Mouse (Mus musculus) layer of hippocampus, adult 9-11 months (tissue): Measurements from ENCODE around the gene Cx3cr1.

Experiments used
- DNase-seq: peaks from one replicate; pipeline ENCODE4 v3.0.0; 2022

Cx3cr1 gene

GRCm38 (mm10) chr9:120081967-120082366 lies 12.3 kb upstream of the Cx3cr1 start:
- DNase-seq, result peak; percentile 82

- DNase-seq, result no peak
These were observed 11.6 kb upstream of the Cx3cr1 start for GRCm38 (mm10) chr9:120081247-120081646.

GRCm38 (mm10) chr9:120080546-120081108 lies 10.9 kb upstream of the Cx3cr1 start:
- no peak for DNase-seq

GRCm38 (mm10) chr9:120079901-120080300 lies 10.2 kb upstream of the Cx3cr1 start:
- no peak for DNase-seq

GRCm38 (mm10) chr9:120078241-120078640 lies 8.6 kb upstream of the Cx3cr1 start:
- no peak for DNase-seq

- no peak for DNase-seq
These were observed 4.8 kb upstream of the Cx3cr1 start for GRCm38 (mm10) chr9:120074516-120074915.

GRCm38 (mm10) chr9:120073169-120073568 lies 3.5 kb upstream of the Cx3cr1 start:
- DNase-seq, result peak; percentile 78

DNA sequence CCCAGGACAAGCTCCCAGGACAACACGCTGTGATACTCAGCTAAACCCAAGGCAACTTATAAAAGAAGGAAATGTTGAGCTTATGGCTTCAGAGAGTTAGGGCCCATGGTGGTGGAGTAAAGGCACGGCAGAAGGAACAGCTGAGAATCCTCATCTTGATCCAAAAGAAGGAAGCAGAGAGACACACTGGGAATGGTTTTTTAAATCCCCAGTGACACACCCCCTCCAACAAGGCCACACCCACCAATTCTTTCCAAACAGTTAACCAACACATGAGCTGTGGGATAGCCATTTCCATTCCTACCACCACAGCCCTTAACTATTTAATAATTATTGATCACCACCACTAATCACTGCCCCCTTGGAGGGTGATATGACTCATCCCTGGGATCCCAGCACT lies 1.6 kb upstream of the Cx3cr1 start:
- DNase-seq, result no peak

DNA sequence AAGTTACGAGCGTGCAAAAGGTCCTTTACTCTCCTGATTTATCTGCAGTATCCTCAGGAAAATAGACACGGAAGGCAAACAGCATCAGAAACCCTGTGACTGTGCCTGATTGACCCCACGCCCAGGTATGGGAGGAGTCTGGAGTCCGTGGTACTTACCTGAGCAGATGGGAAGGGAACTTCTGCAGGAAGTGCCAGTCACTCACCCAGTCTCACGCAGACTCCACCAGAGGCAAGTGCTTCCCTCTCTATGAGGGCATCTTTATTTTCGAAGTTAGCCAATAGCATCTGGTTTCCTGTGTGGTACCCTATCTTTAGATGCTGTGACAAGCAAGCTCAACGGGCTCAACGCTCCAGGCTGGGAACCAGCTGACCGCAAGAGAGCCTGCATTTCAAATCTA lies 1.6 kb downstream of the Cx3cr1 start:
- peak; percentile 84 for DNase-seq

DNA sequence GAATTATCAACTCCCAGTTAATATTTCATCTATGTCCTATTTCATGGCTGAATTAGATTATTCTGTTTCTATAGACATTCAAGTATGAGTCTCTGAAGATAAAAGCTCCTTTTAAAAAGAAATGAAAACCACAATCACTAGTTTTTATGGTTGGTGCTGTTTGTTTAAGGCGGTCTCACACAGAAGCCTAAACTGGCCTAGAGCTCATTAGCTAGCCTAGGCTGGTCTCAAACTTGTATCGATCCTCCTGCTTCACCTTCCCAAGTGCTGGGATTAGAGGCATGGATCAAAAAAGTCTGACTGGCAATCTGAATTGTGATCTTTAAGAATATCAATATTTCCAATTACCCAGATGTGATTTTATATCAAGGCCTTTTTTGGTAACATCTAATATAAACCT lies 2.1 kb downstream of the Cx3cr1 start:
- no peak for DNase-seq

- DNase-seq, result no peak
These were observed 5.4 kb downstream of the Cx3cr1 start for GRCm38 (mm10) chr9:120064317-120064716.

DNA sequence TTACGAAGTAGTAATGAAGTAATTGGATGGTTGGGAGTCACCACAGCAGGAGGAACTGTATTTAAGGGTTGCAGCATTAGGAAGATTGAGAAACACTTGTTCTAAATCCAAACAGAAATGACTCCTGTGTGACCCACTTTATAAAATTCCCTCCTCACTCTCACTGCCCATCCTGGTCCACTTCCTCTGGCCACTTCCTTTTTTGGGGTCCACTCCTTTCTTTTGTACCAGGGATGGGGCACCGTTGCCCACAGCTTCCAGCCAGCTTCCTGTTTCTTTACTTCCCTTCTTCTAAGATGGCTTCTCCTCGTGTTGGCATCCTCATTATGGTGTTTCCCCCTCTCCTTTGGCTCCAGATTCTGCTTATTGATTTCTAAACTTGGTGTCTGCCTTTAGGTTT lies 10.9 kb downstream of the Cx3cr1 start:
- DNase-seq, result peak; percentile 85

GRCm38 (mm10) chr9:120056201-120056600 lies 13.5 kb downstream of the Cx3cr1 start:
- no peak for DNase-seq

DNA sequence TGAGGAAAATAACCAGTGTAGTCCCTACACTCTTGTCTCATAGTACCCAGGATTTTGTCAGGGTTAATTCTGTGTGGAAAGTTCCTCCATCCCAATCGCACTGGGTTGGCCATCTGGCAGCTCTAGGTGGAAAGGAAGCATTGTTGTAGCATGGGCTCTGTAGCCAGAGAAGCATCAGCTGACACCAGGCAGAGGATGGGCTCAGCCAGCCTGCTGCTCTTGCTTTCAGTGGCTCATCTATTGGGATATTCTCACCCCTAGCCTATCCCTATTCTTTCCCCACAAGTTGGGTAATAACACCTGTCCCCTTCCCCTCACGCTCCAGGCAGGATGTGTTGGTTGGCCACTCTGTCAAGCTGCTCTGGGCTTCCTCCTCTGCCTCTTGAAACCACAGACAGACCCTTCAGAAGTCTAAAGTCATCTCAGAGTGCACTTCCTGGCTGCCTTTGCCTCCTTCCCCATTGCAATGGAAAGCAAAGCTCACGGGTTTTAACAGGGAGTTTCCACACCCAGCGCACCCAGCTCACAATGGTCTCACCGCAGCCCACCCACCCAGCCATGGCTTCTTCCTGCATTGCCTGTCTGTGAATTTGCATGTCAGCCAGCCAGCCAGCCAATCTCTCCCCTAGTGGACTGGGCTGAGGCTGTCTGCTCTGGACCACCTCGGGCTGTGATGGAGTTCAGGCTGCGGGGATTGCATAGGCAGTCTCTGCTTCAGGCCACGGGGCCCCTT lies 15.0 kb downstream of the Cx3cr1 start:
- peak; percentile 90 for DNase-seq

GRCm38 (mm10) chr9:120049407-120049806 lies 20.3 kb downstream of the Cx3cr1 start:
- no peak for DNase-seq

GRCm38 (mm10) chr9:120048495-120048894 lies 21.2 kb downstream of the Cx3cr1 start:
- DNase-seq, result no peak

DNA sequence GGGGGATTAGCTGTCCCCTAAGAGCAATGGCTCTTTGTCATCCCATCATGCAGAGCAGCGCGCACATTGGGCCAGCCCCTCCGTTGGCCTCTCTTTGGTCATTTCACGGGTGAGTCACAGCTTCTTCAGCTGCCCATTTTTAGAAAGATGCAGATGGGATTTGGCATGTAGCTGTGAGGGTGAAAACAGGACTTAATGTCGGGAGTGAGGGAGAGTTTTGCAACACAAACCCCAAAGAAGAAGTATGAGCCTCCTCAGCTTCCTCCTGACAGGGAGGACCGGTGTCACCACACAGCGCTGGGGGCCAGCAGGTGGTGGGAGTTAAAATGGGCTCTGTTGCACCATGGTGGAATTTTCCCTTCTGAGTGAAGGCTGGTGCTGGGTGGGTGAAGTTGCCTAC lies 26.6 kb downstream of the Cx3cr1 start:
- peak; percentile 82 for DNase-seq

DNA sequence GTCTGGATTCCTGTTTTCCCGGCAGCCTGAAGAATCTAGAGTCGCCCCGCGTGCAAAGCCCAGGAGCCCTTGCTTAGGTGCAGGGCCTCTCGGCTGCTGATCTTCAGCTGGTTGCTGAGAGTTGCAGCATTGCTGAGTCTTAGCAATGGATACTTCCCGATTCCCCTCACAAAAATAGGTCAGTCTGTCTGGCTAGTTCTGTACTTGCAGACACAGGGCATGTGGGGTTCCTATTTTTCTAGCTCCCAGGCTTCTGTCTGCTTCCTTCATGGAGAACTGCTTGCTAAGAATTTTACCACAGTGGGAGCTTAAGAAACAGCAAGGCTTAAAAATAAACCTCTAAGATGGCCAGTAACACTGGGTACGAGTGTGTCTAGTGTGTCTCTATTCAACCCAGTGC lies 32.3 kb downstream of the Cx3cr1 start:
- DNase-seq, result peak; percentile 79

DNA sequence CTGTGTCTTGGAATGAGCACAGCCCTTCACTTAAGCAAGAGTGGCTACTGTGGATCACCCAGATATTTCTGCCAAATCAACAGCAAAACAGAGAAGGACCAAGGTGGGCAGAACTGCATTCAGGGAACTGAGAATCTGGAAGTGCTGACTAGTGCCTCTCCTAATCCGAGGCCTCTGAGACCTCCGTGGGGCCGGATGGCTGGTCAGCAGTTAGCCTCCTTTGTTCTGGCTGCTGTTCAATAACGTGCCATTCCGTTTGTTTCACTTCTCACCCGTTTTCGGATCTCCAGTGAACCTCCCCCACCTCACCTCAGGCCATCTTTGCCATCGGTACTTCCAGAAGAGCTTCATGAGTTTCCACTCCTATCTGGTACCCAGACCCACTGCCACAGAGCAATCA lies 35.3 kb downstream of the Cx3cr1 start:
- peak; percentile 82 for DNase-seq

- DNase-seq, result no peak
These were observed 37.0 kb downstream of the Cx3cr1 start for GRCm38 (mm10) chr9:120032710-120033109.

- DNase-seq, result no peak
These were observed 39.3 kb downstream of the Cx3cr1 start for GRCm38 (mm10) chr9:120030421-120030820.

- DNase-seq, result no peak
These were observed 39.8 kb downstream of the Cx3cr1 start for GRCm38 (mm10) chr9:120029880-120030279.

GRCm38 (mm10) chr9:120027401-120028151 lies 42.1 kb downstream of the Cx3cr1 start:
- no peak for DNase-seq

- no peak for DNase-seq
These were observed 45.1 kb downstream of the Cx3cr1 start for GRCm38 (mm10) chr9:120024625-120025024.
